Mouse (Mus musculus): ENCODE data around the gene 4933405L10Rik. TPM values are rescaled to one million over a fixed set of nuclear protein-coding genes. Genes with fewer than 3 reads are reported as not detected.

The 4933405L10Rik gene
- total RNA-seq, 4 experiments from 2014 or later = 0.44 to 0.46 TPM; not detected in 2

GRCm38 (mm10) chr8:105700566-105700965, 6.9 kb upstream of the 4933405L10Rik start:
- peak in 1 of 2 experiments; percentile 75 for DNase-seq (ENCODE audit: low spot score in 2 of 2)

DNA sequence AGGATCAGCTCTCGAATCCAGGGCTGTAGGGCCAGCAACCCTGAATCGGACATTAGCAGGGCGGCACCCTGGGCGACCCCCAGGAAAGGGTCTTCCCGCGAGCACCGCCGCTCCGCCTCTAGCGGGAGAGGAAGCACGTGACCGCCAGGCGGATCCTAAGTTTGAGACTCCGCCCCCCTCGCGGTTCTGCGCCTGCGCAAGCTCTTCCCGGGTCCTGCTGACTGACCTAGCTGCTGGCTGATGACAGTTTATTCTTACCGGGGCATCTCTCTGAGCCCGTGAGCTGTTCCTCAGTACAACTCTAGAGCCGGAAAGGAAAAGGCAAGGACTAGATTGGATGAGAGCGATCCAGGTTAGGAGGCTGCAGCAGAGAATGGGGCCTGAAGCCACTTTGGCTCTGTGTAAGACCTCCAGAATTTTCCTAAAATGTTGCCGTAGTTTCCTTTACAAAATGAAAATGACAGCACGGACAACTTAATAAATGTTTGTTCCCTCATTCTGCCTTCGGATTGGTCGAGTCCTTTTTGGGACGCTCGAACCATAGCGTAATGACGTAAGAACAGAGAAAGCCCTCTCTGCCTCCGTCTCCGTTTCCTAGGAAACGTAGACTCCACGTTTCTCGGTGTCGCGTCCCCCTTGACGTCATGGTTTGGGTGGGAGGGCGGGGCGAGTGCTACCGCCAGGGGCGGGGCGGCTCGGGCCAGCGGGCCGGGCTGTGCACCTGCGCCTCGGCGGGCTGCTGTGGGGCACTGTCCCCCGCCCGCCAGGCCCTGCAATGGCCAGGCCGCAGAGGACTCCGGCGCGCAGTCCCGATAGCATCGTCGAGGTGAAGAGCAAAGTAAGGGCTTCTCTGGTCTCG, 6.3 kb upstream of the 4933405L10Rik start, which contains the start of the genes Acd and Pard6a:
Gene Acd (minus strand): TSS at position 137 of the 859 bp plus-strand sequence.
Gene Pard6a (plus strand): TSS at position 183 of the 859 bp plus-strand sequence.
- DNase-seq (ENCODE audit: low spot score in 2 of 2) = peak; percentile 93 to 95

GRCm38 (mm10) chr8:105702001-105702401, 5.5 kb upstream of the 4933405L10Rik start:
- DNase-seq (ENCODE audit: low spot score in 2 of 2) = no peak

- DNase-seq (ENCODE audit: low spot score in 2 of 2) = no peak
These were observed 4.6 kb upstream of the 4933405L10Rik start for GRCm38 (mm10) chr8:105702731-105703415.

- DNase-seq (ENCODE audit: low spot score in 2 of 2) = no peak
These were observed 3.2 kb upstream of the 4933405L10Rik start for GRCm38 (mm10) chr8:105704146-105704812.

DNA sequence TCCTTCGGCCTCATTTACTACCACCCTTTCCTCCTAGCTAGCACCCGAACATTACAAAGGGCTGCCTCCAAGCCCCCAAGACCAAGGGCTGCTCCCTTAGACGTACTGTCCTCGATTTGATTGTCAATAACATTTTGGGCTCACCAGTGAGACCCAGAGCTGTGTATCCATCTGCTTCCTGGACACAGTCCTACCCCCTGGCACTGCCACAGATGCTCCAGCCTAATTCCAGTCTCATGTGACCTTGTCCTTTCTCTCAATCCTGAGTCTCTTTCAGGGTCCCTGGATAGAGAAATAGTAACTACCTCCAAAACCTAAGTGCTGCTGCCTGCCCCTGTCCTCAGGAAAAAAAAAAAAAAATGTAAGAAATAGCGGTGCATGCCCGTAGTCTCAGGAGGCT, 2.5 kb upstream of the 4933405L10Rik start:
- DNase-seq (ENCODE audit: low spot score in 2 of 2) = no peak

GRCm38 (mm10) chr8:105706426-105706825, 1.0 kb upstream of the 4933405L10Rik start:
- no peak for DNase-seq (ENCODE audit: low spot score in 2 of 2)

GRCm38 (mm10) chr8:105708675-105709074, 1.2 kb downstream of the 4933405L10Rik start:
- no peak for DNase-seq (ENCODE audit: low spot score in 2 of 2)

DNA sequence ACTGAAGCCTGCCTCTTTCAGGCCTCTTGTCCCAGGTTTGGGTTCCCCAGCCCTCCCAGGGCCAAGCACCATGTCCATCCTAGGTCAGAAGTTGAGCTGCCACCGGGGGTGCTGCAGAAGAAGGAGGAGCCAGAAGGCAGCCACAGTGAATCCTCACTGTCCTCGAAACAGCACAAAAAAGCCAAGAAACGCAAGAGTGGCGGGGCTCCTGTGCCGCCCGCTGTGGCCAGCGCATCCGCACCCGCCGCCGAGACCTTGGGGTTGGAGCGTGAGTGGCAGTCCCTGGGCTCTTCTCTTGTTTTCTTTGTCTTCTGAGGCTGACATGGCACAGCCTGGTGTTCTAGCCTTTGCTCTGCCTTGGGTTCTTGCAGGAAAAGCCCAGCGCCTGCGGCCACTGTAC, 1.9 kb downstream of the 4933405L10Rik start:
- no peak for DNase-seq (ENCODE audit: low spot score in 2 of 2)

- DNase-seq (ENCODE audit: low spot score in 2 of 2) = no peak
These were observed 4.8 kb downstream of the 4933405L10Rik start for GRCm38 (mm10) chr8:105712286-105712685.

DNA sequence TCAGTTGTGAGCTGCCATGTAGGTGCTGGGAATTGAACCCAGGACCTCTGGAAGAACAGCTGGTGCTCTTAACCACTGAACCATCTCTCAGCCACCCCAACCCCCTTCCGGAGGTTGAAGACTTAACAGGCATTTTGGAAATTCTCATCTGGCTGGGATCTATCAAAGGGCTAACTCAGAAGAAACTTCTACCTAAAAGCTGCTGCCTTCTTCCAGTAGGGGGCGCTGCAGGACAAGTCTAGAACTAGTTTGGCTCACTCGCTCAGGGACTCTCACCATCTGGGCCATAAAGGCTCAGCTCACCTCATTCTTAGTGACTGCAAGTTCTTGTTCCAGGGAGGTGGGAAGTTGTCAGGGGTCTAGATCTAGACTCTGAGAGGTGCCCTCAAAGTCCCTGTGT, 6.7 kb downstream of the 4933405L10Rik start:
- peak in 1 of 2 experiments; percentile 57 for DNase-seq (ENCODE audit: low spot score in 2 of 2)

GRCm38 (mm10) chr8:105715042-105715441, 7.6 kb downstream of the 4933405L10Rik start:
- DNase-seq (ENCODE audit: low spot score in 2 of 2) = no peak

GRCm38 (mm10) chr8:105716302-105716945, 9.0 kb downstream of the 4933405L10Rik start:
- no peak for DNase-seq (ENCODE audit: low spot score in 2 of 2)

DNA sequence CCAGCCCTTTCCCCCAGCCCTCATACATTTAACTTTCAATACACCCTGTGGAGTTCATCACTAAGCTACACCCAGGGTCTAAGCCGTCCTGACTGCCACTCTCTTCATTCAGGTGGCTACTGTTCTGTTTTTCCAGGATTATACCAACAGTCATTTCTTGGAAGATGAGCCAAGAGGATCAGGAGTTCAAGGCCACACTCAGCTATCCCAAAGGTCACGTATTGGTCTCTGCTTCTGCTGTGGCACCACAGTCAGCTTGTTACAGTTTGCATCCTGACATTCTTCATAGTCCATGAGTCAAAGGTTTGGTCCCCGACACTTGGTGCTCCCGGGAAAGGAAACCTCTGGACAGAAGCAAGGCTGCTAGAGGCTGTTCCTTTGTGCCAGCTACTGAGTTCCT, 12.2 kb downstream of the 4933405L10Rik start:
- no peak for DNase-seq (ENCODE audit: low spot score in 2 of 2)

- DNase-seq (ENCODE audit: low spot score in 2 of 2) = no peak
These were observed 15.4 kb downstream of the 4933405L10Rik start for GRCm38 (mm10) chr8:105722861-105723260.

DNA sequence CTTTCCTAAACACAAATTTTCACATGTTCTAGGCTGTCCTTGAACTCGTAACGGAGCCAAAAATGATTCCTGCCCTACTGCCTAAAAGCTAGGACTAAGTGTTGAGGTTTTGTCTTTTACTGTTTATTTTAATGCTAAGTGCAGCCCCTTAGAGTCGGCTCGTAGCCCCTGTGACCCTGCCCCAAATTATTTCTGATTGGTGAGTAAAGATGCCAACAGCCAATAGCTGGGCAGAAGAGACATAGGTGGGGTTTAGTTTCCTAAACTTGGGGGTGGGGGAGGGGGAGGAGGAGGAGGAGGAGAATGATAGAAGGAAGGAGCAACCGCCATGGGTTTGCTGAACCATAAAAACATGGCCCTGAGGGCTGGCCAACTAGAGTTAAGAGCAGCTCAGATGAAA, 18.3 kb downstream of the 4933405L10Rik start:
- DNase-seq (ENCODE audit: low spot score in 2 of 2) = no peak

DNA sequence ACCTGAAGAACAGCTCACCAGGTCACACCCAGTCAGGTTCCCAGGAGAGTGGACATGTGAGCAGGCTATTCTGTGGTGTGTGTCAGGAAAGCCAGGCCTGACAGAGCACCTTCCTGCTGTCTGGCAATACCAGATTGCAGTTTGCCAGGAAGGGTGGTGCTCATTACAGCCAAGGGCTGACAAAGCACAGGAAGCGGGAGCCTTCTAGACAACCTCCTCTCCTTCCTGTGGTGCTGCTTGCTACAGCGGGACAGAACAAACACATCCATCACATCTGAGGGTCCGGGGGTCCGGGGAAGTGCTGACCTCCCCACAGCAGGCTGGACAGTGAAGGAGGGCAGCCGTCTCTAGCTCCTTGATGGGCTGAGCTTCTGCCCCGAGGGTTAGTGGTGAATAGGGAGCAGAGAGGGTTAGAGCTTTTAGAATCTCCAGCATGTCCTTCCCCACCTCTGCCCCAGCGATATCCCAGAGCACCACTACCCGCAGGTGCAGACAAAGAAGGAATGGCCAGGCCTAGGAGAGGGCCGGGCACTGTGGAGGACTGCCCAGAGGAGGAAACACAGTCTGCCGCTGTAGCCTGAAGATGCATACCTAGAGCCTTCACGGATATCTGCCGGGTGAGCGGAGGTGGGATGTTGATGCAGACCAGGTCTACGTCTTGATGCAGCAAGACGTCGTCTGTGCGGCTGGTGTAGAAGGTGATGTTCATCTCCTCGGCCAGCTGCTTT, 20.1 kb downstream of the 4933405L10Rik start:
- no peak for DNase-seq (ENCODE audit: low spot score in 2 of 2)

GRCm38 (mm10) chr8:105732186-105732585, 24.7 kb downstream of the 4933405L10Rik start:
- DNase-seq (ENCODE audit: low spot score in 2 of 2) = no peak

DNA sequence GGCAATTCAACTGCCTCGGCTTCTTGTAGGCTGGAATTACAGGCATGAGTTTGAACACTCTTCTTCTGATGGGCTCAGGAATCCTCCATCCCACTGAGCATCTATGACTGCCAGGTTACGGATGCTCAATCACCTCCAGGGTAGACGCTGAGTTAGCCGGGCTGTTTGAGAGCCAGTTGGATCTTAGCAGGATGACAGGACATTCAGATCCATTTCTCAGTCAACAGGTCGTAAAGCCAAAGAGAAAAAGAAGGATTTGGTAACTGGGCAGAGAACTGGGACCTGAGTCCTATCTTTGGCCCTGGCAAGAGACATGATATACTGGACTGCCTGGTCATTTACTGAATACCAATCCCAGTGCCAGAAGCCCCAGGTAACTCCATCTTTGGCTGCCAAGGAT, 31.8 kb downstream of the 4933405L10Rik start:
- no peak for DNase-seq (ENCODE audit: low spot score in 2 of 2)

DNA sequence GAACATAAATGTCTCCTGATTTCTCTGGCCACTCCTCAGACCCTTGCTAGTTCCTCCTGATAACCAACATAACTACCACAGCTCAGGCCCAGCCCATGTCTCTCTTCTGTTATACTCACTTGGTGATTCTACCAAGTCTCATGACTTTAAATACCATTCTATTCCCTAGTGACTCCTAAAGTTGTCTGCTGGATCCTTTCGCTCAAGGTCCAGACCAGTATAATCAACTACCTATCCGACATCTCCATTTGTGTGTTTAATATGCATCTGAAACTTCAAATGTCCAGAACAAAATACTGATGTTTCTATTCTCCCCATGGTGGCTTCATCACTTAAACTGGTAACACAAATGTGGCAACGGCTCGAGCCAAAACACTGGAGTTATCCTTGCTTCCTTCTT, 35.8 kb downstream of the 4933405L10Rik start:
- DNase-seq (ENCODE audit: low spot score in 2 of 2) = no peak

DNA sequence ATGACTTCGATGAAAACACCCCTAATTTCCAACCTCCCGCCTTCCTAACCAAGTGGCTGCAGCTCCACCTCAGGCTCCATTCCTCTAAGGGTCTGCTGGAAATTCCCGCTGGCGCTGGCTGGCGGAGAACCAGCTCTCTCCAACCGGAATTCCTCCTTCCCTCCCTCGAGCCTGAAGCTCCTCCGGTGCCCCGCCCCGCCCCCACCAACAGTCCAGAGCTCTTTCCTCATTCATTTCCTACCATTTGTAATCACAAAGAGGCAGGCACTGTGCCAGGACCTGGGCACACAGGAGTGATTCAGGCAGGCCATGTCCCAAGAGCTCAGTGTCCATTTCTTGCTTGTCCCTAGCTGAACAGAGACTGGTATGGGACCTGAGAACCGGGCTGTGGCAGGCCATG, 43.2 kb downstream of the 4933405L10Rik start:
- peak in 1 of 2 experiments; percentile 38 for DNase-seq (ENCODE audit: low spot score in 2 of 2)
